Mouse (Mus musculus) left cerebral cortex, adult 11 months (tissue): ENCODE data around the gene Stk26.

Experiments used
- DNase-seq: peaks from one replicate; pipeline ENCODE4 v3.0.0; 2022; ENCODE audit warnings: low spot score

The Stk26 gene

GRCm38 (mm10) chrX:50926893-50927545, 86.2 kb downstream of the Stk26 start:
- no peak for DNase-seq

- no peak for DNase-seq
Observed at GRCm38 (mm10) chrX:50930309-50930708, 89.5 kb downstream of the Stk26 start.

GRCm38 (mm10) chrX:50937117-50937516, 96.3 kb downstream of the Stk26 start:
- DNase-seq: no peak

- no peak for DNase-seq
Observed at GRCm38 (mm10) chrX:50942610-50943009, 101.8 kb downstream of the Stk26 start, which contains the start of gene Frmd7. Gene Frmd7, minus strand, starts transcription at chrX:50942710.
